Mouse (Mus musculus): Measurements from ENCODE around the gene Ltbp2. TPM values are rescaled to one million over a fixed set of nuclear protein-coding genes. Genes with fewer than 3 reads are reported as not detected.

Gene Ltbp2
- polyA plus RNA-seq, 3 experiments from 2014 or later: not detected

GRCm38 (mm10) chr12:84875761-84876480, 411 bp downstream of the Ltbp2 start:
- ATAC-seq: no peak

GRCm38 (mm10) chr12:84873434-84873833, 2.9 kb downstream of the Ltbp2 start:
- no peak for ATAC-seq

DNA sequence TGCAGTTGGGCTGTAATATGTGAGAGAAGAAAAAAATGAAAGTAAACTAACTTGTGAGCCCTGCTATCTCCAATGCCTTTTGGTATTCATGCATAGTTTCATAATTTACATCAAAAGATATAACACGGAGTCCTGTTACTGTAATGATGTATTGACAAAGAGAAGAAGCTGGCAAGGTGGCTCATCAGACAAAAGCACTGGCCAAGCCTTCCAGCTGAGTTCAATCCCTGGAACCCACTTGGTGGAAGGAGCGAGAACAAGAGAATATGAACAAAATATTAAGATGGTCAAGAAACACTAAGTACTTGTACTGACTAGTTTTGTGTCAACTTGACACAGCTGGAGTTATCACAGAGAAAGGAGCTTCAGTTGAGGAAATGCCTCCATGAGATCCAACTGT, 4.0 kb downstream of the Ltbp2 start:
- no peak for ATAC-seq

GRCm38 (mm10) chr12:84865431-84865830, 10.9 kb downstream of the Ltbp2 start:
- no peak for ATAC-seq

DNA sequence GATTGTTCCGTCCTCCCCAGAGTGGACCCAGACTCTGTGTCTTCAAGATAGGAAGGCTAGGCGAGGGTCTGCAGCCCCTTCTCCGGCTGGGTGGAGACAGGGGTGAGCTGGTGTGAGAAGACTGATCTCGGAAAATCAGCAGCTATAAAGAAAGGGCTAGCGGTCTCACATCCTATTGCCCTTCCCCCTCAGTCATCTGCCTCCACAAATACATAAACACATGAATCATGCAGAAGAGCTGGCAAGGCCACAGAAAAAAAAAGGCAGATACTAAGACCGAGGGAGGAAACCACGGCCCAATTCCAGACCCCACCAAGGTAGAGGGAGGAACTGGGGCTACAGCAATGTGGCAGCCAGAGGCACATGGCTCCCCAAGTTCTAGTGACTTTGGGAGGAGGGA, 11.5 kb downstream of the Ltbp2 start:
- no peak for ATAC-seq

DNA sequence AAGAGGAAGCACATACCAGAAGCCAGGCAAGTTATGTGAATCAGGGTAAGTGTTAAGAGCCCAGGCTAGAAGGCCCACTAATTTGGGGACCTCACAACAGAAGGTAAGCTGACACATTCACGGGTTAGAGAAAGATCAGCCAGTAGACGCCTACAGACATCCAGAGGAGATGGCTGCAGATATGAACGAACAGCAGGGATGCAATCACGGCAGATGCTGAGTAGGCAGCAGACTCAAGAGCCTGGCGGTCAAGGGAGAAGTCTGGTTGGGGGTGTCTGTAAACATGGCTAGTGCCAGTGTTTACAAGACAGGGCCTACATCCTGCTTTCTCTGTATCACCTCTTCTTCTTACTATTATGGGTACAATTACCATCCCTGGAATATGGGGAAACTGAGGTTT, 13.1 kb downstream of the Ltbp2 start:
- no peak for ATAC-seq

- no peak for ATAC-seq
Measured at GRCm38 (mm10) chr12:84862136-84862910, 14.0 kb downstream of the Ltbp2 start.

DNA sequence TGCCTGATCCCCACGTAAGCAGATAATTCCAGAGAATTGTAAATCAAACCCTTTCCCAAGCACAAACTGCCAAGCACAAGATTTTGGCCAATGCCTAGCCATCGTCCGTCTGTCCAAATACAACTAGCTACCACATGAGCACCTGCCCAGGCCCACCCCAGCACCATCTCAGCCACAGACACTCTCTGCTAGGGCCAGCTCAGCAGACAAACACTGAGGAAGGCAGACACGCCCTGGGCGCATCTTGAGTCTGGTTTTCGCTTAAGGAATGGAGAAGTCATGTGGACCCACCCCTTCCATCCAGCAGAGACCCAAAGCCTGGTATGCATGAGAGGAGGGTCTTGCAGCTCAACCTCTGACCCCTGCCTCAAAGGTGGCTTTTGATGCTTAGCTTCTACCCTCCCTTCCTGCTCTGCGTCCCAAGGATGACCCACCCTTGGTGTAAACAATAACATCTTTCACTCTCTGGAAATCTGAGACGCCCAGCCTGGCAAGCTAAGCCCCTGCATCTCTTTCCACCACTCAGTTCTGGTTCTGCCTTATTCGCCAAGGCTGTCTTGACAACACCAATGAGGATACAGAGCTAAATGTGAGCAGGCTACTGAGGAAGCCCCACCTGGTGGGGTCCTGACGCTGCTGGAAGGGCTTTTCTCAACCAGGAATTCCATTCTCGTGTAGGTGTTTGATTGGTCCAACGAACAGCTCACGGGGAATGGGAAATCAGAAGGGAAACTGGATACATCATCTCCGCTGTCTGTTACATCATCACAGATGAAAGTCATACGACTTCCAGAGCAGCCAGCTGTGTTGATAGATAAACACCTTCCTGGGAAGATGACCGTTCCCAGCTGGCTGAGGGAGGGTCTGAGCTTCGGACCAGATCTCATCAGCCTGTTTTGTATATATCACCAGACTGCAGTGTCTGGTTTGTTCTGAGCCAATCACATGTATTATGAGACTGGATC, 17.9 kb downstream of the Ltbp2 start:
- no peak for ATAC-seq

DNA sequence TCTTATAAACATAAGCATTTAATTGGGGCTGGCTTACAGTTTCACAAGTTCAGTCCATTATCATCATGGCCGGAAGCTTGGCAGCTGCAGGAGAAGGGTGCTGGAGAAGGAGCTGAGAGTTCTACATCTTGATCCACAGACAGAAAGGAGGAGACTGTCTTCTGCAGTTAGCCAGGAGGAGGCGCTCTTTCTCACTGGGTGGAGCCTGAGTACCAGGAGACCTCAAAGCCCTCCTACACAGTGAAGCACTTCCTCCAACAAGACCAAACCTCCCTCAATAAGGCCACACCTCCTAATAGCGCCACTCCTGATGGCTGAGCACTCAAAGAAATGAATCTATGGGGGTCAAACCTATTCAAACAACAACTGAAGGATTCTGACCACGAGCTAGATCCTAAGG, 18.6 kb downstream of the Ltbp2 start:
- no peak for ATAC-seq

- ATAC-seq: no peak
Measured at GRCm38 (mm10) chr12:84856532-84856931, 19.8 kb downstream of the Ltbp2 start.

- ATAC-seq: no peak
Measured at GRCm38 (mm10) chr12:84855084-84855625, 21.2 kb downstream of the Ltbp2 start.

GRCm38 (mm10) chr12:84854392-84855033, 21.8 kb downstream of the Ltbp2 start:
- no peak for ATAC-seq

DNA sequence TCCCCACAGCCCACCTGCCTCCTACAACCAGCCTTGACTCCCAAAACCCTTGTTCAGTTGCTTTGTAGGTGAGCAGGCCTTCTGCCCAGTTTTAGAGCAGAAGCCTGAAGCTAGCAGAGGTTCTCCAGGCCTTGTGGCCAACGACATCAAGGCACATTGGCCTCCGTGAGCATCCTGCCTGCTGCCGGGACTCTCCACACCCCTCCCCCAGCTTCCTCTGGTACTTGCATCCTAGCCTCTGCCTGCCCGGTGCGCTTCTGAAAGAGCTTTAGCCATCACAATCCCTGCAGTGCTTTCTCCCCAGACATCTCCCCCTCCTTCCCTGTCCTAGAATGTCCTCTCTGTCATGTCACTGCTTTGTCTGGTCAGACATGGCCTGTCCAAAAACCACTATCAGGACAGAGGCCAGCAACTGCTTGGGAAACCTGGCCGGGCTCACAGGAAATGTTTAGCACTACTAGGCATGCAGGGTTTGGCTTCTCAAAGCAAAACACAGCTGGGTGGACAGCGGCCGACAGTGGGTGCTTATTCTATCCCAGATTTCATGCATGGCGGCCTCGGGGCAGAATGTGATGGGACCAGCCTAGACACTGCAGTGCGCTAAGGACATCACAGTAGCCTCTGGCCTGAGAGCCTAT, 24.8 kb downstream of the Ltbp2 start:
- ATAC-seq: peak; percentile 46

DNA sequence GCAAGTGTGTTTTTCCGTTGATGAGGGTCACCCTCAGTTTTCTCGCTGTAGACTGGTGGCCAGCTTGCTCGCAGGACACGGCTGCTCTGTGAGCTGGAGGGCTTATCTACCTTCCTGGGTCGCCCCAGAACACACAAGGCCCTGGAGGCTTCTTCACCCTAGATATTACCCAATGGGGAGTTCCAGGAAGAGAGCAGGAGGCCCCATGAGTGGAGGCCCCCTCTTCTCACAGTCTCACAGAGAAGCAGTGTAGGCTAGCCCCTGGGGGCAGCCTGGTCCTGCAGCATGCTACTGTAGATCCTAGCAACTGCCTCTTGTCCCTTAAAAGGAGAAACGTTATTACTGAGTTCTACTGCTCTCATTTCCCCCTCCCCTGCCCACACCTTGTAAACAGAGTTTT, 28.4 kb downstream of the Ltbp2 start:
- no peak for ATAC-seq

DNA sequence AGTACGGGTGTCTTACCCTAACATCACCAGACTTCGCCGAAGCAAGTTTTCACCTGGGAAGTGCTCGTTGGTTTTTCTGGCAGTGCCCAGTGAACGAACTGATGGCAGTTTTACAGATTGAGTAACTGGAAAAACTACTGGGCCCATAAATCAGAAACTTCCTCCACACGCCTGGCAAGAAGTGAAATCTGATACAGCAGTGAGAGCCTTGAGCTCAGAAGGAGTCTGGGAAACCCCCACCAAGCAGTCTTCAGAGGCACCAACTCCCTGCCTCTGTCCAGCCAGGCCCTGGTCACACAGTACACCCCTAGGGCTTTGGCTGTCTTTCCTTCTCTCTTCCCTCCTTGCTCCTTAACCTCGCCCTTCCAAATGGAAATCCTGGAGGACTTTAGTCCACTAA, 28.9 kb downstream of the Ltbp2 start:
- no peak for ATAC-seq

DNA sequence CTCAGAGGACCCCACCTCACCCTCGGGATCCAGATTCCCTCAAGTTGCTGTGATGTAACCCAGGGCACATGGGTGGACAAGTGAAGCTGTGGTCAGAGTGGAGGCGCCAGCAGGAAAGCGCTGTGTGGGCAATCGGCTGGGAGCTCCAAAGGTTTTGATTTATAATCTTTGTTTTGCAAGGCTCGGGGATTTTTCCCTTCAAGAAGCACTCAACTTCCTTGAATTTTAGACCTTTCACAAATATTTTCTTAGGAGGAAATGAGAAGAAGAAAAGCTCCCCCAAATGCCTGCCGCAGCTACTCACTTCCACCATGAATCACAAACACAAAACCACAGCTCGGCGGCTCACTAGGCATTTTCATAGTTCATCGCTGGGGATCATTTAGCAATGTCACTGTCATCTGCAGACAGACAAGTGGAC, 29.7 kb downstream of the Ltbp2 start:
- ATAC-seq: no peak

DNA sequence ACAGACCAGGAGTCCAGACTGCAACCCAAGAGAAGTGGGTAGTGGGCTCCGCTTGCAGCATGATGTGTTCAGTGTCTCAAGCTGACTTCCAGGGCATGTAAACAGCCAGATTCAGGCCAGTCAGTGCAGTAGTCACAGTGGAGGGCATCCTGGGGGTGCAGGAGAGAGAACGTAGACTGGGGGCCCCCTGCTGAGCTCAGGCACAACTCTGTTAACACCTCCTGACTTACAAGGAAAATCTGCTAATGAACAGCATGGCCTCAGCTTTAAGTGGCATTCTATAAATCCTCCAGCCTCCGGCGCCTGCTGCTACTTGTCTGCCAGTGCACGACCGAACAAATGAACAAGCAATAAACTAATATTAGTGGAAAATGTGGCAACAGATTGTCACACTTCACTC, 33.6 kb downstream of the Ltbp2 start:
- ATAC-seq: no peak

DNA sequence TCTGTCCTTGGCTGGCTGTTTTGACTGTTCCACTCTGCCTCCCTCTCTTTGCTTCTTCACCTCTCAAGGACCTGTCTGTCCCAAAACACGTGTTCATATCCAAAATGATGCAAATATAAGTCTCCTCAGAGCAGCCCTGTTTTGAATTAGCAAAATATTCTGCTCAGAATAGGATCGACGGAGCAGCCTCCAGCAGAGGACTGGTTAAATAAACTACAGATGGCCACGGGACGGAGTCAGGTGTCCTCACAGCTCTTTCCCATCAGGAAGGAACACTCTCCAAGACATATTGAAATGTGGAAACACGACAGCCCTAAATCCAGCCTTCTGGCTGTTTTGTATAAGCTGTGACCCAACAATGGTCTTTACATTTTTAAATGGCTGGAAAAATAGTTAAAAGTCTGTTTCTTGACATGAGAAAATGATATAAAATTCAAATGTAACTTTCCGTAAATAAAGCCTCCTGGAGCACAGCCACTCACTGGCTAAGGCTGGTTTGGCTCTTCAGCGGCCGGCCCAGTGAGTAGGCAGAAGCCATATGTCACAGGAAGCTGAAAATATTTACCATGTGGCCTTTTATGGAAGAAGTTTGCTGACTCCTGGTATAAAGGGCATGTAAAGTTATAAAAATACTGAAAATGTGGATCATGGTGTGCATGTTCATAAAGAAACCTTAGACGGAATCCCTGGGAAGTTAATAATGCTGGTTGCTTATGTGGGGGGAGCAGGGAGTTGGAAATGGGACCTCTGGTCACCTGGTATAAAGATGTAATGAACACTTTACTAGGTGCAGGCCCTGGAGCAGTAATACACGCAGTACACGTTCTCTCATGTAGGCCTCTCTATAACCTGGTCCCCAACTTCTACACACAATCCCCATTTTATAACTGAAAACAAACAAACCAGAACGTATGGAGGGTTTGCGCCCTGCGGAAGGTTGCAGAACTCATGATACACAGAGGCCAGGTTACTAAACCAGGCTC, 34.9 kb downstream of the Ltbp2 start:
- ATAC-seq: no peak

DNA sequence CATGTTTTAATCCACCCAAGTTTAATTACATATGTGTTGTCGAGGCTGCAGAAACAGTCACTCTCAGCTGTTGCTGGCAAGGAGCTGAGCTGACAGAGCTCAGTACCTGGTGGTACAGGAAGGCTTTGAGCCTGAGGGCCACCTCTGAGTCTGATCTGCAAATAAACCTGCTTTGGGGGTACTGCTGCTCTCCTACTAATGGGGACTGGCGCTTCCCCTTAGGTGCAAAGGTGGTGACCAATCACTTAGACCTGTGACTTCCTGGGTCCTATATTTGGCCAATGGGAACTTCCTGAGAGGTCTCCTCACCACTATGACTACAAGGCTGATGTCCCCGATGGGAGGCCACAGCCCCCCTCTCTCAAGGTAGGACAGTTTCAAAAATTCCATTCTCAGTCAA, 35.6 kb downstream of the Ltbp2 start:
- ATAC-seq: no peak

GRCm38 (mm10) chr12:84839965-84840364, 36.4 kb downstream of the Ltbp2 start:
- ATAC-seq: no peak
